Mouse (Mus musculus) megakaryocyte, embryonic 14.5 days (primary cell): ENCODE measurements at regions not wholly inside any gene's neighbourhood (a gene's known extent, or its start where the extent isn't known, plus 50 kb on each side); places are given as distances from the start of the nearest gene placed in this dataset.

Experiments
- H3K27me3 ChIP-seq: replicated peaks from 2 replicates; pipeline ENCODE3; 2012; ENCODE audit warnings: inconsistent platforms
- H3K36me3 ChIP-seq: replicated peaks from 2 replicates; pipeline ENCODE3; 2012; ENCODE audit warnings: low read length, inconsistent platforms, mixed read lengths
- H3K4me1 ChIP-seq: 2 replicates; pipeline ENCODE4 v1.6.1; 2012; ENCODE audit warnings: inconsistent platforms
- H3K4me3 ChIP-seq: replicated peaks from 2 replicates; pipeline ENCODE3; 2012; ENCODE audit warnings: moderate library complexity, mild to moderate bottlenecking, inconsistent platforms
- H3K9me3 ChIP-seq: 2 replicates; pipeline ENCODE4 v1.6.1; 2012; ENCODE audit warnings: inconsistent platforms
- FLI1 ChIP-seq: IDR thresholded peaks from 2 replicates; pipeline ENCODE4 v1.6.1; 2012; ENCODE audit warnings: low read length, inconsistent platforms, mixed read lengths
- GATA1 ChIP-seq: IDR thresholded peaks from 3 replicates; pipeline ENCODE4 v1.6.1; 2012; ENCODE audit warnings: mixed read lengths, low read length, inconsistent platforms, borderline replicate concordance

DNA sequence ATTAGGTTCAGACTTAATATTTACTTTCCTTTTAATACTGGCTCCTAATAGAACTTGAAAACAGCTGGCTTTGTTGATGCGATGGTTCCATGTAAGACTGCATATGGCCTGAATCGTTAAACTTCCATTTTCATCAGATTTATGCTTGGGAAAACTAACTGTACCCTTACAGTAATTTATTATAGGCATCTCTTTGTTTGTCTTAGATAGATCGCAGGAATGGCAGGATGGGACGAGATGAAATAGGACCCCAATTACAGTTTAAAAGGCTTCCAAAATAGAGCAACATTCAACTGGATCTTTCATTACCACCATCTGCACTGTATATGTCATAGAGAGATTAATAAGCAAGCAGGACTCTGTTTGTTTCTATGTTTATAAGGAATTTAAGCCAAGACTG lies 335.3 kb downstream of the Fat4 start:
- Histone ChIP-seq H3K36me3 (no peaks in the 10 kb centered on the region), H3K27me3 (no peaks in the 10 kb centered on the region), H3K9me3 (0 out of 2 replicates have a peak, but pooled peaks cover 3% of the 10 kb centered on the region), H3K4me1 (no peaks in the 10 kb centered on the region), H3K4me3 (no peak overlapping the region)
- TF ChIP-seq FLI1 = no peak
- no peak for TF ChIP-seq GATA1

DNA sequence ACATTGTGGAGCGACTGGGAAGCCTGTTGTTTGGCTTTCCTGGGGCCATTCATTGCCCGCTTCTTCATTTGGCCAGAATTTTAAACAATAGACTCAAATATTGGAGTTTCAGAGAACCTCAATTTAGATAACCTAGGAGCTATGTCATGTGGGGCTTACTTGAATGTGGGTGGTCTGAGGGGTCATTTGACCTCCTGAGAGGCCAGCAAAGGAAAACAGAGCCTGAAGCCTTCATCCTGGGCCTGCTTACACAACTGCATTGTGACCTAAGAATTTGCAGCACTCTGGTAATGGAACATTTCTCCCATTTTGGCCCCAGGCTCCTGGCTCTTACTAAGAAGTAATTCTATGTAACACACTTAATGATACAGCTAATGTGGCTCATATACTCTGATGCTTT lies 348.2 kb downstream of the Fat4 start:
- Histone ChIP-seq H3K4me1 (no peaks in the 10 kb centered on the region), H3K9me3 (peaks cover 5% of the 10 kb centered on the region; the same call in 1 of the 2 replicates), H3K36me3 (no peaks in the 10 kb centered on the region), H3K4me3 (no peak overlapping the region), H3K27me3 (no peaks in the 10 kb centered on the region)
- TF ChIP-seq FLI1 (no peak), GATA1 (no peak)

GRCm38 (mm10) chr3:39248712-39249111 lies 362.0 kb downstream of the Fat4 start:
- TF ChIP-seq FLI1 (no peak), GATA1 (no peak)
- Histone ChIP-seq H3K36me3 (no peaks in the 10 kb centered on the region), H3K4me3 (no peak overlapping the region), H3K4me1 (no peaks in the 10 kb centered on the region), H3K9me3 (peaks cover 2% of the 10 kb centered on the region; the same call in 1 of the 2 replicates), H3K27me3 (no peaks in the 10 kb centered on the region)

DNA sequence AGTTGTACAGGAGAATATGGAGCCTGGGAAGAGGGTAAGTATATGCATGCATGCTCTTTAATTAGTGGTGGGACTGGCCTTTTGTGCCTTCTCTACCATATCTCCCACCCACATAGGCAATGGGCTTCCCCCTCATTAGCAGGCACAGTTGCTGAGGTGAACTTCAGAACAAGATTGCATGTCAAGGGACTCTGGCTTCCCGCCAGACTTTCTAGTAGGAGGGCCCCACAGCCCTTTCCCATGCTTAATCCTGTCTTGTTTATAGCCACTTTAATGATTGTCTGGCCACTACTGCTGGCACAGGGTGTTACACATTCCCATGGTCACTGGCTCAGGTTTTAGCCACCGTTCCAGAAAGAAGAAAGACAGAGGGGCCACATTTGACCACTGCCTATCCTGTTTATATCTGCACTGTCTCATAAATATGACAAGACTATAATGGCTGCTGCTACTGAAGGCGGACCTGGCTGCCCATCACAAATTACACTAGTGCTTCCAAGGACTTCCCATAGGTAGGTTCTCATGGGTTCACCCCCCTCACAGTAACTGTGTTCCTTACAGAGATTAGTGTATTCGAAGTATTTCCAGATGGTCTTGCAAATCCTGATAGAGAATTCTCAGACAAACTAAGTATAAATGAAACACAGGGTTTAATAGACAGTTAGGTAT lies 362.6 kb downstream of the Fat4 start:
- TF ChIP-seq FLI1 = no peak
- TF ChIP-seq GATA1 = no peak
- H3K4me1 ChIP-seq = no peaks in the 10 kb centered on the region
- no peaks in the 10 kb centered on the region for H3K27me3 ChIP-seq
- H3K9me3 ChIP-seq = peaks cover 2% of the 10 kb centered on the region; the same call in 1 of the 2 replicates
- no peak overlapping the region for H3K4me3 ChIP-seq
- no peaks in the 10 kb centered on the region for H3K36me3 ChIP-seq

DNA sequence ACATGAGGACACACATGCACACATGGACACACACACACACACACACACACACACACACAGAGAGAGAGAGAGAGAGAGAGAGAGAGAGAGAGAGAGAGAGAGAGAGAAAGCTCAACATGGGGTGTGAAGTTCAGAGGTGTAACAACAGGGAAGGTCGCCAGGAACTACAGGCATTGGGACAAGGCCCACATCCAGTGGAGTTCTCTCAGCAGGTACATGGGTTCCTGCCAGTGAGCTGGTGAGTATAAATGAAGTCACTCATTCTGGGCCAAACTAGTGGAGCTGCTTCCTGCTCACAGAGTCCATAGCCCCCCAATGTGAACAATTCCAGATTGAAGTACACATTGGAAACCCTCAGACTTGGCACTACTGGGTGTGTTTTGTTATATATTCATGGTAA lies 366.3 kb downstream of the Fat4 start:
- H3K4me3 ChIP-seq = no peak overlapping the region
- no peaks in the 10 kb centered on the region for H3K4me1 ChIP-seq
- H3K9me3 ChIP-seq = 0 out of 2 replicates have a peak, but pooled peaks cover 4% of the 10 kb centered on the region
- no peaks in the 10 kb centered on the region for H3K27me3 ChIP-seq
- no peak for TF ChIP-seq FLI1
- no peak for TF ChIP-seq GATA1
- no peaks in the 10 kb centered on the region for H3K36me3 ChIP-seq

- TF ChIP-seq GATA1 (no peak), FLI1 (no peak)
- Histone ChIP-seq H3K27me3 (no peaks in the 10 kb centered on the region), H3K9me3 (peaks cover 7% of the 10 kb centered on the region; the same call in 1 of the 2 replicates), H3K36me3 (no peaks in the 10 kb centered on the region), H3K4me3 (no peak overlapping the region), H3K4me1 (no peaks in the 10 kb centered on the region)
Measured at GRCm38 (mm10) chr3:39264671-39265430, 378.1 kb downstream of the Fat4 start.

DNA sequence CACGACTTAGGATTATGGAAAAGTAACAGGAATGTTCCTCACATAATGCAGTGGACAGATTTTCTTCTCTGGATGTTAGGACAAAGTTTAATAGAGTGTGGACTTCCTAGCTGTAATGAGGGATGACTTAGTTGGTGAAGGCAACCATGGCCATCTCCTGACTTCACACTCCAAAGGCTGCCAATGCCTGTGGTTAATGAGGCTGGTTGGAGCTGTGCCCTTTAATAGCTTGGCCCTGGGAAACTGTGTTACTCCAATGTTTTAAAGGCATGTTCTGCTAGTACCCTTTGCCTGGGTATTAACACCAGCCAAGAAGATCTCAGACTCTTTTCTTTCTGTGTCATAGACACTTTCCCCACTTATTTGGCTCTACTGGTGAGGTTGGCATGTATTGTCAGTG lies 378.9 kb downstream of the Fat4 start:
- Histone ChIP-seq H3K36me3 (no peaks in the 10 kb centered on the region), H3K9me3 (peaks cover 7% of the 10 kb centered on the region; the same call in 1 of the 2 replicates), H3K4me1 (no peaks in the 10 kb centered on the region), H3K4me3 (no peak overlapping the region), H3K27me3 (no peaks in the 10 kb centered on the region)
- TF ChIP-seq FLI1 (no peak), GATA1 (no peak)

DNA sequence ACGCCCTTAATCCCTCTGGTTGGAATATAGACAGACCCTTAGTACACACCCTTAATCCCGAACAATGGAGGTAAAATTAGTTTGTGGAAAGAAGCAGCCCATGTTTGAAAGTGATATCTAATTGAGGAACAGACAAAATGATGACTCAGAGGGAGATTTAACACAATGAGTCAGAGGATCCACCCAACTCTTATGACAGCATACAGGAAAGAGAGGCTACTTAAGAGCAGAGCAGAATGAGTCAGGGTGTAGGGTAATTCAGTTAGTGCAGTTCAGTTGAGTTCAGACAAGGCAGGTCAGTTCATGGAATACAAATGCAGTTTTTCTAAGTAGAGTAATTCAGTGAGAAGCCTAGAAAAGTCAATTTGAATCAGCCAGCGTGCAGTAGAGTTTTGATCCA lies 382.6 kb downstream of the Fat4 start:
- TF ChIP-seq GATA1 (no peak), FLI1 (no peak)
- H3K9me3 ChIP-seq = no peaks in the 10 kb centered on the region
- no peak overlapping the region for H3K4me3 ChIP-seq
- no peaks in the 10 kb centered on the region for H3K27me3 ChIP-seq
- H3K4me1 ChIP-seq = no peaks in the 10 kb centered on the region
- no peaks in the 10 kb centered on the region for H3K36me3 ChIP-seq

DNA sequence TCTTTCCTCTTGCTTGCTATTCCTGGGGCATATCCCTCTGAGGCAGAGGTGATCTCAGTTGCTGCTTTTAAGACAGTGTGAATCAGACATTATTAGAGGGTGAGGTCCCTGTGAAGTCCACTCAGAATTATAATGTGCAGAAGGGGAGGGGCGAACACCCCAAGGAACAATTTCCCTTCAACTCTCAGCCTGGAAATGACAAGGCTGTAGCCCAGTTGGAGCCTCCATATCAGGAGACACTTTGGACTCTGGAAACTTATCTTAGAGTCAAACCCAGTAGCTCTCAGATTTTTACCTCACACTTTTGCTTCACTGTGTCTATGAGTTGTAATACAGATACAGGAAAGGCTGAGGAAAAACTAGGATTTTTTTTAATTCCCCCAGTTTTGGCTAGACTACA lies 385.9 kb downstream of the Fat4 start:
- H3K36me3 ChIP-seq = no peaks in the 10 kb centered on the region
- H3K4me1 ChIP-seq = no peaks in the 10 kb centered on the region
- no peaks in the 10 kb centered on the region for H3K27me3 ChIP-seq
- no peak for TF ChIP-seq FLI1
- no peak for TF ChIP-seq GATA1
- H3K9me3 ChIP-seq = peaks cover 9% of the 10 kb centered on the region; the same call in 1 of the 2 replicates
- no peak overlapping the region for H3K4me3 ChIP-seq

GRCm38 (mm10) chr3:39276897-39277296 lies 390.2 kb downstream of the Fat4 start:
- peaks cover 20% of the 10 kb centered on the region for H3K9me3 ChIP-seq
- no peaks in the 10 kb centered on the region for H3K27me3 ChIP-seq
- H3K4me3 ChIP-seq = no peak overlapping the region
- no peaks in the 10 kb centered on the region for H3K4me1 ChIP-seq
- H3K36me3 ChIP-seq = no peaks in the 10 kb centered on the region
- TF ChIP-seq FLI1 = no peak
- no peak for TF ChIP-seq GATA1
